Mouse (Mus musculus) ES-E14 (cell line): Measurements from ENCODE around the gene Gucy2d.

ENCODE experiments used
- CHD2 ChIP-seq: IDR thresholded peaks from 2 replicates; pipeline ENCODE4 v1.6.1; 2014; ENCODE audit warnings: mild to moderate bottlenecking, low read depth, low read length, inconsistent platforms
- MAFK ChIP-seq: IDR thresholded peaks from 2 replicates; pipeline ENCODE4 v1.6.1; 2014; ENCODE audit warnings: mild to moderate bottlenecking, low read depth, low read length, inconsistent platforms; ENCODE audit not compliant: insufficient read depth
- ZC3H11A ChIP-seq: IDR thresholded peaks from 2 replicates; pipeline ENCODE4 v1.6.1; 2012; ENCODE audit warnings: low read depth, mild to moderate bottlenecking, inconsistent platforms, low read length, borderline replicate concordance

- TF ChIP-seq ZC3H11A, result no peak
- no peak for TF ChIP-seq CHD2
- no peak for TF ChIP-seq MAFK
These were observed 83.7 kb downstream of the Gucy2d start for GRCm38 (mm10) chr7:98523813-98524361.
